Mouse (Mus musculus): ENCODE measurements at regions not wholly inside any gene's neighbourhood (a gene's known extent, or its start where the extent isn't known, plus 50 kb on each side); places are given as distances from the start of the nearest gene placed in this dataset.

DNA sequence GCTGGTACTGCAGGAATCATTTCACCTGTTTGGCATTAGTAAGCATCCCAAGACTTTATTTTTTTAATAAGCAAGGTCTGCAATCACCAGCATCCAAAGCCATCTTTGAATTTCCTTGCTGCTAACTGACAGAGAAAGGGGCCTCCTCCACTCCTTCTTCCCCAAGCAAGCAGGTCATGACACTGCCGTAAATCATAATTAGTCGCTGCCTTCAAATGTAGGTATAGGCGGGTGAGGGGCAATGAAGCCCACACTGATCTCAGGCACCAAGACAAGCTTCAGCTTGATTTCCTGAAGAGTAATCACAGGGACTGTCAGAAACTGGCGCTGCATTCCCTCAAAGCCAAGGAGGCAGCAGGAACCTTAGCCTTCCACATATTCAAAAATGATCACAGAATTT is 73.3 kb upstream of the Ptprt start:
- DNase-seq (ENCODE audit: low read depth, low spot score) = no peak

DNA sequence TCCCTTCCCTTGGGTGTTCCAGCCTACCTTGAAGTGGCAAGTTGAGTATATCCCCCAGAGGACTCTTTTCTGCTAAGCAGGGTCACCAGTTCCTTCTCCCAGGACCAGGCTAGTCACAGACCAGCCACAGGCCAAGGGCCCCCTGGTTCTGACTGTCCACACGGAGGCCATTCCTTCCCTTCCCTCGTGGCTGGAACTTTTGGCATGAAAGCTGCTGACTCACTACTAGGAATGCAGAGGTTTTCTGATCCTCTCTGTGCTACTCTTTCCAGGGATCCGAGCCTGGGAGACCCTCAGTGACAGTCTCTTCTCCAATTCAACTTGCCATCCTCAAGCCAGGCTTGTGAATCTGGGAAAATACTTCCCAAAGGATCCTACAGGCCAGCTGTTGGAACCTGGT is 59.1 kb upstream of the Ptprt start:
- no peak for DNase-seq (ENCODE audit: low read depth, low spot score)

DNA sequence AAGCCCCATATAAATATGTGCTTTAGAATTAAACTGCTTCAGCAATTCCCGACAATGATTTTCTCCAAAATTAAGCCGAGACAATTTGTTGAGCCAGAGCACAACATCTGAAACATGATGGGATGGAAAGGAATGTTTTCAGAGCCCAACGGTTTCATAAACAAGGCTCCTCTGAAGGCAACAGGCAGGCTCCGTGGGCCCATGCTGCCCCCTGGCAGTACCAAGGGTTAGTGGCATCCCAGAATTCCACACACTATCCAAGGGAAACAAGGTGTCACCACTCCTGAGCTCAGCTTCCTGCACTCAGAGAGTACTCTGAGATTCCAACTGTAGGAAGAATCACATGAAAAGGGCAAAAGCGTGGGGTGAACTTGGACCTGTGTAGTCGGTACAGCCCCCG is 57.5 kb upstream of the Ptprt start:
- no peak for DNase-seq (ENCODE audit: low read depth, low spot score)

DNA sequence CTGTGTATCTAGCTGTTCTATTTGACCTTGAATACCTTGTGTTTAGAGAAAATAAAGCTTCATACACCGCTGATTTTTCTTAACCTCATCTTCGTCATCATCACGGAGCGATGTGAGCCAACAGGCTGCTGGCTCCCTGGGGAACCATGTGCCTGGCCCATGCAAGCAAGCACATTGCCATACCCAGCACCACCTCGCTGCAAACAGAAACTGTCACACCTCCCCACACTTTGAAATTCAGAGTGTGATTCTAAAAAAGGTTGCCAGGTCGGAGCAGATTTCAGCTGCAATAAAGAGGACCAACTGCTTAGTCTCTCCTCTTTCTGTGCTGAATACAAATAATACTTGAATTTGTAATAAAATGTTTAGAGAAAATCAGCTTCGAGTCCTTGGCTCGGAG is 54.0 kb upstream of the Ptprt start:
- no peak for DNase-seq (ENCODE audit: low read depth, low spot score)

DNA sequence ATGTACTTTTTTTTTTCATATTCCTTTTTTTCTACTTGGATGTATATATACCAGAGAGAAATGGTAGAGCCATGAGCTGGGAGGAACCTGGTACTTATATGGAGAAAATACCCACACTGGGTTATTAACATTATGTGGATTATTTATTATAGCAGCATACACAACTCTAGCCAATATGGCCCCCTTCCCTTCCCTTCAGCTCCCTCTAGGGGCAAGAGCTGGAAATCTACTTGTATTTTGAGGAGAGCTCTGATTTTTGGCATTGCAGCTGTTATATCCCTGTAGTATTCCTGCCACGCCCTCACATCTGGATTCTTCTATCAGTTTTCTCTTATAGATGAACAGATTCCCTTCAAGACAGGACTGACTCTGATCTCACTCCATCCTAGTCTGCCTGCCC is 52.0 kb upstream of the Ptprt start:
- no peak for DNase-seq (ENCODE audit: low read depth, low spot score)

DNA sequence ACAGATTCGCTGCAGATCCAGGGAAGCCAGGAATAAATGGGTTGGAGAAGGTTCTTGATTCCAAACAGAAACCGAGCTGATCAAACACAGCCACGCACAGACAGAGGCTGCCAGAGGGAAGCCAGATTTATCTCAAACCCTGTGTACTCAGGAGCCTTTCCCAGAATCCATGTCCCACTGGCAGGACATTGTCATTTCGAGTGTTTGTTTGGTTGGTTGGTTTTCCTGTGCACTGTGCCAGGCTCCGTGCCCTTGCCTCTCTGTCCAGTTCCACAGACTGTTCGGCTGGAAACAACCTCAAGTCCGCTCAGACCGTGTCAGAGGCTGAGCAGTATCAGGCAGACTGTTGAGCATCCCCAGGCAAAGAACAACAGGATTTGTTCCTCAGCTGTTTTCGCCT is 51.4 kb upstream of the Ptprt start:
- no peak for DNase-seq (ENCODE audit: low read depth, low spot score)

Measured in WW6 (cell line).